ENCODE assay signal across 8 mouse cellular contexts in the genomic region with DNA sequence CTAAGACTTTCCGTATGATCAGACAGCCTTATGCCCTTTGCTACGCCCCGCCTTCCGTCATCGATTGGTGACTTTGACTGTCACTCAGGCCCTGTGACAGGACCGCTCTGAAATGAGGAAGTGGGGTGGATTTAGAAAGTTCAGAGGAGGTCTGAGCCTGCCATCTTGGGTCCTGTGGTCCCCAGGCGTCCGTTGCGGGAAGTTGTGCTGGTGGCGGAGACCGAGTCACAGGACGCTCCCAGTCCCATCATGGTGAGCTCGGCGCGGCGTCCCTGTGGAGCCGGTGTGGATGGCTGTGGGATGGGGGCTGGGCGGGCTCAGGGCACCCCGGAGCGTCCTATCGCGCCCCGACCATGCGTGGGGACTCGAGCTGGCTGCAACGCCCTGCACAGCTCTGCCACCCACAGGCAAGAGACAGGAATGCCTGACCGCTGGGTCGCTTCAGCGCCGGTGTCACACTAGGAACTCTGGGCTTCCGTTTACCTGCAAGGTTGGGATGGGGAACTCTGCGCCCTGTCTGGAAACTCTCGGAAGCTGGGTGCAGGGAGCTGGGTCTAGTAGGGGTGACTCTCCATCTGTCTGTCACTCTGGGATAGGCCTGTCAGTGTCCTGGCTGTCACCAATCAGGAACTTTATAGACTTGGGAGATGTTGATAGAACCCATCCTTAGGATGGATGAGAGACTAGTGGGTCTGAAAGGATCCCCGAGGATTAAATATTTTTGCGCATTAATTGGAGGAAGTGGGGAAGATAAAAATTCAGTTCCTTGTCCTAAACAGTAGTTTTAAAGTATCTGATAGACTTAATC. TPM values are rescaled to one million over a fixed set of nuclear protein-coding genes. Genes with fewer than 3 reads are reported as not detected.
DNase-seq lines count a peak whose midpoint lies in the region; ATAC-seq lines count a peak whose summit lies in the region.

A gene (plus strand): TSS at position 134 of the 808 bp plus-strand sequence.

- H3K4me1 ChIP-seq in hindbrain, embryonic 16.5 days (ENCODE audit: control insufficient read depth, insufficient read depth, low read depth, low read length) = no peaks in the 10 kb centered on the region

- peak; percentile 96 for DNase-seq in WW6 (ENCODE audit: low read depth, low spot score)
- DNase-seq in cerebellum, postnatal 4 days (ENCODE audit: low spot score in 2 of 2) = peak; percentile 98 to 100
- peak; percentile 100 for DNase-seq in gastrocnemius, adult 18-20 months (ENCODE audit: low spot score)
- DNase-seq in left cerebral cortex, adult 18-20 months (ENCODE audit: low spot score in 2 of 2) = peak; percentile 98 to 99
- peak; percentile 97 for DNase-seq in right cerebral cortex, adult 18-20 months
- peak; percentile 100 for DNase-seq in urinary bladder, postnatal 10 days (ENCODE audit: low spot score)

- peaks cover 46% of the 10 kb centered on the region for H3K79me2 ChIP-seq in macrophage (ENCODE audit: inconsistent target)

- peak within 1 kb of the TSS; percentile 89 for H3K27ac ChIP-seq in hindbrain, embryonic 16.5 days (ENCODE audit: low read depth, low read length)
- H3K27ac ChIP-seq in macrophage = peak within 1 kb of the TSS; percentile 58

- H3K9ac ChIP-seq in hindbrain, embryonic 16.5 days (ENCODE audit: low read depth, low read length) = peak within 1 kb of the TSS; percentile 86

- ATAC-seq in hindbrain, embryonic 16.5 days = peak; percentile 100

- peak within 1 kb of the TSS; percentile 88 for H3K4me3 ChIP-seq in hindbrain, embryonic 16.5 days (ENCODE audit: low read length)
- H3K4me3 ChIP-seq in macrophage (ENCODE audit: inconsistent target) = peak within 1 kb of the TSS; percentile 57

- H3K36me3 ChIP-seq in hindbrain, embryonic 16.5 days (ENCODE audit: control insufficient read depth, insufficient read depth, low read length) = no peaks in the 10 kb centered on the region
- H3K36me3 ChIP-seq in macrophage (ENCODE audit: inconsistent target) = no peaks in the 10 kb centered on the region

- H3K27me3 ChIP-seq in hindbrain, embryonic 16.5 days (replicated peaks; ENCODE audit: control insufficient read depth, insufficient read depth, low read length) = no peaks in the 10 kb centered on the region

- H3K4me2 ChIP-seq in hindbrain, embryonic 16.5 days (ENCODE audit: low read length) = peak within 1 kb of the TSS; percentile 75

- H3K9me3 ChIP-seq in hindbrain, embryonic 16.5 days (ENCODE audit: control insufficient read depth, low read length) = no peaks in the 10 kb centered on the region

- WGBS in hindbrain, embryonic 16.5 days = 3% methylated on average over 27 of the region's 35 CpGs
- under 1% methylated on average over 35 of the region's 35 CpGs for WGBS in macrophage (ENCODE audit: missing documents)

RNA-seq across cellular contexts. Expression of the gene that starts here (rescaled TPM):
- 1 to 10 TPM; 6.1 to 6.3 TPM for total RNA-seq in gastrocnemius, adult 18-20 months (2021)
- 9.3 and 10.2 TPM in 2 replicates for polyA plus RNA-seq in hindbrain, embryonic 16.5 days (2015; fragmentation: Nextera tagmentation; extraction: Ambion mirVana)
- 10 to 100 TPM; 20.4 to 21.0 TPM for total RNA-seq in left cerebral cortex, adult 18-20 months (2021)
- 10 to 100 TPM; 10.3 to 58.9 (median 30.0) TPM for total RNA-seq in macrophage (2018; cell fraction: chromatin; rRNA removed)
- 10 to 100 TPM in 20 of 26 experiments, 1 to 10 TPM in 6; 5.2 to 21.7 (median 16.7) TPM for total RNA-seq in macrophage (2018; cell fraction: cytosol; rRNA removed)
- 10 to 100 TPM; 12.6 to 60.3 (median 25.4) TPM for total RNA-seq in macrophage (2018; cell fraction: nucleus; rRNA removed)
- 13.0 to 19.3 TPM (median 14.8 TPM) in 3 replicates for polyA plus RNA-seq in macrophage (2018)

Comparison
In these comparisons a context has a peak if more than half of its experiments do, and no peak if none do; other contexts are left out.
1. Peak in every context shown above with its lines: DNase-seq, ATAC-seq, H3K4me3 ChIP-seq and H3K27ac ChIP-seq.